Mouse (Mus musculus) midbrain, postnatal 0 days (tissue): ENCODE results near the gene Prelp. TPM values are rescaled to one million over a fixed set of nuclear protein-coding genes. Genes with fewer than 3 reads are reported as not detected.

Experiments
- ATAC-seq: fragments of 200-750 bp; cut with Nextera tagmentation; 2 replicates; pipeline ENCODE4 v1.8.0; 2017; ENCODE audit warnings: moderate number of reproducible peaks, mild to moderate bottlenecking, moderate TSS enrichment, moderate library complexity; ENCODE audit not compliant: low FRiP score
- DNase-seq: peaks from one replicate; pipeline ENCODE4 v3.0.0-alpha.2; 2015; ENCODE audit warnings: low spot score
- H3K27ac ChIP-seq: fragments of 300-500 bp; sonication (generic); 2 replicates; pipeline ENCODE4 v1.5.1; 2014; ENCODE audit warnings: low read depth, mild to moderate bottlenecking, low read length, mixed read lengths
- H3K27me3 ChIP-seq: fragments of 300-500 bp; sonication (generic); 2 replicates; pipeline ENCODE4 v1.6.1; 2014; ENCODE audit warnings: low read length, control low read depth, mixed read lengths; ENCODE audit not compliant: insufficient read depth
- H3K36me3 ChIP-seq: fragments of 300-500 bp; sonication (generic); 2 replicates; pipeline ENCODE4 v1.6.1; 2014; ENCODE audit warnings: low read length, control low read depth, mixed read lengths; ENCODE audit not compliant: insufficient read depth
- H3K4me1 ChIP-seq: fragments of 300-500 bp; sonication (generic); 2 replicates; pipeline ENCODE4 v1.6.1; 2014; ENCODE audit warnings: mild to moderate bottlenecking, control low read depth, antibody characterized with exemption, low read length, mixed read lengths; ENCODE audit not compliant: insufficient read depth
- H3K4me2 ChIP-seq: fragments of 300-500 bp; sonication (generic); 2 replicates; pipeline ENCODE4 v1.6.1; 2014; ENCODE audit warnings: low read depth, mild to moderate bottlenecking, low read length, mixed read lengths; ENCODE audit not compliant: poor library complexity, severe bottlenecking
- H3K4me3 ChIP-seq: fragments of 300-500 bp; sonication (generic); 2 replicates; pipeline ENCODE4 v1.5.1; 2014; ENCODE audit warnings: low read depth, mild to moderate bottlenecking, low read length, moderate library complexity
- H3K9ac ChIP-seq: fragments of 300-500 bp; sonication (generic); replicated peaks from 2 replicates; pipeline ENCODE4 v1.6.1; 2014; ENCODE audit warnings: mild to moderate bottlenecking, low read length, moderate library complexity, mixed read lengths; ENCODE audit not compliant: poor library complexity, severe bottlenecking
- H3K9me3 ChIP-seq: fragments of 300-500 bp; sonication (generic); 2 replicates; pipeline ENCODE4 v1.6.1; 2016; ENCODE audit warnings: low read length, control low read depth
- CTCF ChIP-seq: IDR thresholded peaks from 2 replicates; pipeline ENCODE4 v1.5.1; 2016; ENCODE audit warnings: antibody characterized with exemption, mild to moderate bottlenecking
- WGBS: fragments of 180-500 bp; shearing (Covaris S2); extraction: QIAGEN DNeasy Blood & Tissue Kit; methylation state at CpG from one replicate; pipeline ENCODE4 v1.1.7; 2014; 5-methylcytosine and 5-hydroxymethylcytosine counted together
- polyA plus RNA-seq: library from polyadenylated mRNA; unstranded; fragments of >200 nt; fragmentation: Nextera tagmentation; extraction: Ambion mirVana; gene quantifications from 2 replicates; pipeline ENCODE4 v1.2.1, GENCODE M21; 2015
- total RNA-seq: library from RNA; depleted of rRNA; stranded (reverse); fragments of >200 nt; gene quantifications from 2 replicates; pipeline ENCODE4 v1.2.3, GENCODE M21; 2014

Gene Prelp
- total and polyA plus RNA-seq, 2 experiments from 2014 or later: 5.4 to 7.9 TPM

GRCm38 (mm10) chr1:133878825-133879423, 42.3 kb downstream of the Prelp start:
- no peak for TF ChIP-seq CTCF
- 84% methylated on average over 12 of the region's 12 CpGs for WGBS
- H3K4me2 ChIP-seq: no peak overlapping the region
- no peak overlapping the region for H3K4me3 ChIP-seq
- ATAC-seq (no peak), DNase-seq (no peak)
- H3K4me1 ChIP-seq: no peaks in the 10 kb centered on the region
- no peaks in the 10 kb centered on the region for H3K36me3 ChIP-seq
- no peaks in the 10 kb centered on the region for H3K27me3 ChIP-seq
- H3K27ac ChIP-seq: no peak overlapping the region
- no peak overlapping the region for H3K9ac ChIP-seq
- H3K9me3 ChIP-seq: no peaks in the 10 kb centered on the region

GRCm38 (mm10) chr1:133876936-133877335, 44.3 kb downstream of the Prelp start:
- Histone ChIP-seq H3K9ac (no peak overlapping the region), H3K36me3 (no peaks in the 10 kb centered on the region), H3K27ac (no peak overlapping the region), H3K27me3 (no peaks in the 10 kb centered on the region), H3K4me2 (no peak overlapping the region), H3K4me3 (no peak overlapping the region), H3K4me1 (no peaks in the 10 kb centered on the region), H3K9me3 (no peaks in the 10 kb centered on the region)
- ATAC-seq (no peak), DNase-seq (no peak)
- 87% methylated on average over 7 of the region's 7 CpGs for WGBS
- TF ChIP-seq CTCF: no peak

- H3K9ac ChIP-seq: no peak overlapping the region
- no peak for TF ChIP-seq CTCF
- H3K36me3 ChIP-seq: no peaks in the 10 kb centered on the region
- H3K9me3 ChIP-seq: no peaks in the 10 kb centered on the region
- no peaks in the 10 kb centered on the region for H3K27me3 ChIP-seq
- 75% methylated on average over 6 of the region's 6 CpGs for WGBS
- no peak overlapping the region for H3K27ac ChIP-seq
- H3K4me2 ChIP-seq: no peak overlapping the region
- no peak for DNase-seq
- no peak for ATAC-seq
- H3K4me1 ChIP-seq: no peaks in the 10 kb centered on the region
- no peak overlapping the region for H3K4me3 ChIP-seq
Observed at GRCm38 (mm10) chr1:133873086-133873813, 48.0 kb downstream of the Prelp start.

GRCm38 (mm10) chr1:133871241-133871640, 50.0 kb downstream of the Prelp start:
- ATAC-seq (no peak), DNase-seq (no peak)
- Histone ChIP-seq H3K36me3 (no peaks in the 10 kb centered on the region), H3K9me3 (no peaks in the 10 kb centered on the region), H3K4me1 (no peaks in the 10 kb centered on the region), H3K4me2 (no peak overlapping the region), H3K9ac (no peak overlapping the region), H3K27me3 (no peaks in the 10 kb centered on the region), H3K4me3 (no peak overlapping the region), H3K27ac (no peak overlapping the region)
- WGBS: 79% methylated on average over 10 of the region's 10 CpGs
- no peak for TF ChIP-seq CTCF

- H3K4me3 ChIP-seq: no peak overlapping the region
- 61% methylated on average over 2 of the region's 2 CpGs for WGBS
- no peak overlapping the region for H3K4me2 ChIP-seq
- H3K4me1 ChIP-seq: no peaks in the 10 kb centered on the region
- no peaks in the 10 kb centered on the region for H3K36me3 ChIP-seq
- H3K9me3 ChIP-seq: no peaks in the 10 kb centered on the region; the same call in 1 of the 2 replicates
- TF ChIP-seq CTCF: no peak
- no peak for ATAC-seq
- H3K27me3 ChIP-seq: no peaks in the 10 kb centered on the region
- H3K27ac ChIP-seq: no peak overlapping the region
- no peak for DNase-seq
- H3K9ac ChIP-seq: no peak overlapping the region
Observed at GRCm38 (mm10) chr1:133869221-133869620, 52.0 kb downstream of the Prelp start.

GRCm38 (mm10) chr1:133863257-133863997, 57.8 kb downstream of the Prelp start:
- Histone ChIP-seq H3K4me1 (no peaks in the 10 kb centered on the region), H3K9ac (no peak overlapping the region), H3K4me2 (no peak overlapping the region), H3K27ac (peak overlapping the region; percentile 39), H3K4me3 (no peak overlapping the region), H3K27me3 (no peaks in the 10 kb centered on the region), H3K36me3 (no peaks in the 10 kb centered on the region), H3K9me3 (no peaks in the 10 kb centered on the region; the same call in 1 of the 2 replicates)
- no peak for TF ChIP-seq CTCF
- DNase-seq (peak; percentile 54), ATAC-seq (no peak)
- 25% methylated on average over 10 of the region's 10 CpGs for WGBS
